Comparison of ENCODE assay signal across 21 mouse cellular contexts in the genomic region with DNA sequence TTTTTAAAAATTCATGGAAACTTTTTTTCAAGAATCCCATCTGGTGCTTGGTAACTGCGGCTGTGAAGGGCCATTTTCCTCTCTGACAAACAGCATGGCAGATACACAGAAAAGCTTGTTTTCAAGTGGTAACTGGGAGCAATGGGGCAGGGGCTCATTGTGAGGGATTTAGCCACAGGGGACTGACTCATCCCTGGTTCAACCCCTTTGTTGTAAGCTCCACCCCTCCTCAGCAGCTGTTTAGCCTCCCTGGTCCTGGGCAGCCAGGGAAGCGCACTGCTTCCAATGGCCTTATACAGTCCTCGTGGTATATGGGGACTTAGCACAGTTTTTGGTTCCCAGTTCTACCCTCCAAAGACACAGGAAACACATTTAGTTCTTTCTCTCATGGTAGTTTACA.
A peak's percentile ranks its signal among the peaks of the same experiment; 100 is the strongest.
DNase-seq lines count a peak whose midpoint lies in the region; ATAC-seq lines count a peak whose summit lies in the region.
"Had no signal": no experiment of that assay in that cellular context is flagged by ENCODE, and none has a peak within 500 bp of the region (broad histone marks: within the 10 kb centered on the region; RNA-seq: fewer than 3 reads in every experiment).

No protein-coding gene starts in this region.

- peak; percentile 36 for DNase-seq in embryonic facial prominence, embryonic 10.5 days (ENCODE audit: low spot score)
- no peak for DNase-seq in ovary, postnatal 14 days (ENCODE audit: low spot score)
- DNase-seq in urinary bladder, postnatal 25 days (ENCODE audit: low spot score) = no peak
- DNase-seq in thymus, postnatal 10 days (ENCODE audit: low spot score in 2 of 2) = no peak
- DNase-seq: cerebellum, adult 9-10 months; gastrocnemius, postnatal 25 days; kidney, postnatal 10 days; right cerebral cortex, postnatal 14 days; thymus, postnatal 25 days had no signal

- H3K4me2 ChIP-seq in forebrain, embryonic 12.5 days = no peak overlapping the region
- H3K4me2 ChIP-seq in forebrain, embryonic 16.5 days (ENCODE audit: low read length) = no peak overlapping the region
- no peak overlapping the region for H3K4me2 ChIP-seq in midbrain, embryonic 12.5 days (replicated peaks)
- no peak overlapping the region for H3K4me2 ChIP-seq in midbrain, embryonic 15.5 days
- H3K4me2 ChIP-seq: limb, embryonic 12.5 days had no signal

- no peak overlapping the region for H3K27ac ChIP-seq in forebrain, embryonic 12.5 days
- no peak overlapping the region for H3K27ac ChIP-seq in forebrain, embryonic 16.5 days (ENCODE audit: low read length)
- H3K27ac ChIP-seq in midbrain, embryonic 12.5 days (replicated peaks) = no peak overlapping the region
- H3K27ac ChIP-seq in midbrain, embryonic 15.5 days = no peak overlapping the region
- no peak overlapping the region for H3K27ac ChIP-seq in embryonic facial prominence, embryonic 10.5 days (replicated peaks)
- H3K27ac ChIP-seq: limb, embryonic 12.5 days; liver, embryonic 14.5 days had no signal

- peaks cover 7% of the 10 kb centered on the region for H3K4me1 ChIP-seq in forebrain, embryonic 12.5 days
- H3K4me1 ChIP-seq in forebrain, embryonic 16.5 days (replicated peaks; ENCODE audit: control insufficient read depth, insufficient read depth, low read length) = peaks cover 3% of the 10 kb centered on the region
- peaks cover 12% of the 10 kb centered on the region for H3K4me1 ChIP-seq in midbrain, embryonic 12.5 days
- no peaks in the 10 kb centered on the region for H3K4me1 ChIP-seq in midbrain, embryonic 15.5 days
- 0 out of 2 replicates have a peak, but pooled peaks cover 3% of the 10 kb centered on the region for H3K4me1 ChIP-seq in embryonic facial prominence, embryonic 10.5 days
- H3K4me1 ChIP-seq: limb, embryonic 12.5 days; megakaryocyte, embryonic 14.5 days had no signal

- no peak overlapping the region for H3K9ac ChIP-seq in forebrain, embryonic 12.5 days
- no peak overlapping the region for H3K9ac ChIP-seq in forebrain, embryonic 16.5 days (replicated peaks; ENCODE audit: low read depth, low read length)
- H3K9ac ChIP-seq in midbrain, embryonic 12.5 days (replicated peaks) = no peak overlapping the region
- H3K9ac ChIP-seq in midbrain, embryonic 15.5 days = no peak overlapping the region
- H3K9ac ChIP-seq: limb, embryonic 12.5 days; liver, embryonic 14.5 days had no signal

- no peak overlapping the region for H3K4me3 ChIP-seq in forebrain, embryonic 12.5 days (replicated peaks)
- no peak overlapping the region for H3K4me3 ChIP-seq in forebrain, embryonic 16.5 days (replicated peaks; ENCODE audit: low read length)
- H3K4me3 ChIP-seq in midbrain, embryonic 12.5 days = no peak overlapping the region
- no peak overlapping the region for H3K4me3 ChIP-seq in midbrain, embryonic 15.5 days
- no peak overlapping the region for H3K4me3 ChIP-seq in embryonic facial prominence, embryonic 10.5 days
- H3K4me3 ChIP-seq: erythroblast, embryonic 14.5 days; limb, embryonic 12.5 days; megakaryocyte, embryonic 14.5 days; myocyte had no signal

- H3K36me3 ChIP-seq in forebrain, embryonic 12.5 days (replicated peaks) = no peaks in the 10 kb centered on the region
- no peaks in the 10 kb centered on the region for H3K36me3 ChIP-seq in forebrain, embryonic 16.5 days (ENCODE audit: control insufficient read depth, insufficient read depth)
- H3K36me3 ChIP-seq in midbrain, embryonic 12.5 days = no peaks in the 10 kb centered on the region
- no peaks in the 10 kb centered on the region for H3K36me3 ChIP-seq in midbrain, embryonic 15.5 days (replicated peaks)
- H3K36me3 ChIP-seq in embryonic facial prominence, embryonic 10.5 days (replicated peaks) = no peaks in the 10 kb centered on the region
- H3K36me3 ChIP-seq: limb, embryonic 12.5 days had no signal

- no peaks in the 10 kb centered on the region for H3K9me3 ChIP-seq in forebrain, embryonic 12.5 days
- H3K9me3 ChIP-seq in forebrain, embryonic 16.5 days (ENCODE audit: control insufficient read depth, low read length) = no peaks in the 10 kb centered on the region
- H3K9me3 ChIP-seq in midbrain, embryonic 12.5 days = no peaks in the 10 kb centered on the region
- H3K9me3 ChIP-seq in midbrain, embryonic 15.5 days = no peaks in the 10 kb centered on the region
- no peaks in the 10 kb centered on the region for H3K9me3 ChIP-seq in embryonic facial prominence, embryonic 10.5 days
- H3K9me3 ChIP-seq: limb, embryonic 12.5 days; megakaryocyte, embryonic 14.5 days had no signal

- H3K27me3 ChIP-seq in forebrain, embryonic 12.5 days = peaks cover 17% of the 10 kb centered on the region
- H3K27me3 ChIP-seq in forebrain, embryonic 16.5 days (replicated peaks; ENCODE audit: control insufficient read depth, insufficient read depth, low read length) = peaks cover 9% of the 10 kb centered on the region; the same call in 1 of the 2 replicates
- H3K27me3 ChIP-seq in midbrain, embryonic 12.5 days = no peaks in the 10 kb centered on the region
- H3K27me3 ChIP-seq in midbrain, embryonic 15.5 days (replicated peaks) = no peaks in the 10 kb centered on the region
- H3K27me3 ChIP-seq in embryonic facial prominence, embryonic 10.5 days (replicated peaks; ENCODE audit: low read depth, poor library complexity, severe bottlenecking) = no peaks in the 10 kb centered on the region
- H3K27me3 ChIP-seq: megakaryocyte, embryonic 14.5 days had no signal

- 9% methylated on average over 3 of the region's 3 CpGs for WGBS in forebrain, embryonic 12.5 days
- 9% methylated on average over 3 of the region's 3 CpGs for WGBS in forebrain, embryonic 16.5 days
- WGBS in midbrain, embryonic 12.5 days = 6% methylated on average over 3 of the region's 3 CpGs
- 16% methylated on average over 3 of the region's 3 CpGs for WGBS in midbrain, embryonic 15.5 days
- 19% methylated on average over 3 of the region's 3 CpGs for WGBS in embryonic facial prominence, embryonic 10.5 days

- ATAC-seq in forebrain, embryonic 12.5 days (ENCODE audit: low FRiP score) = 0 out of 2 replicates have a peak, but pooled peaks have one; percentile 57
- no peak for ATAC-seq in forebrain, embryonic 16.5 days
- peak; percentile 73; the same call in 1 of the 2 replicates for ATAC-seq in midbrain, embryonic 12.5 days (ENCODE audit: low FRiP score, low read depth)
- no peak for ATAC-seq in midbrain, embryonic 15.5 days (replicated peaks)
- ATAC-seq: hindbrain, embryonic 16.5 days; intestine, postnatal 0 days; lung, postnatal 0 days had no signal

Comparison
In these comparisons a context has a peak if more than half of its experiments do, and no peak if none do; other contexts are left out.
1. ATAC-seq: peak in forebrain, embryonic 12.5 days (single experiment) and midbrain, embryonic 12.5 days (single experiment); none in forebrain, embryonic 16.5 days (single experiment) and midbrain, embryonic 15.5 days (single experiment).